In the genomic region with DNA sequence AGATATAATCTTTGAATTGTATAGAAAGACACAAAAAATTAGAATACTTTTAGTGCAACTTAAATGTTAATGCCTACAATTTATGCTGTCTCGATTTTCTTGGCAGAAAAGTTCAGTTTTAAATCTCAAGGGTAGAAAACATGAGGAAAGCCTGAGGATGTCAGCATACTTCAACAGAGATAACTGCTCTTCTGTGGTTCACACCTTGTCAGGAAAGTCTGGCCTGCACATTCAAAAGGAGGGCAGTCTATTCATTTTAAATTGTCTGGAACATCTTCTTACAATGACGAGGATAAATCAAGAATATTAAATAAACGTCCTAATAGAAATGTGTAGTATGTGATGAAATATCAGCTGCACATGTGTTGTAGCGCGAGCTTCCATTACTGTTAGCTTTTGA, we compare ENCODE assay signal across 30 mouse cellular contexts. TPM values are rescaled to one million over a fixed set of nuclear protein-coding genes. Genes with fewer than 3 reads are reported as not detected.
"Had no signal": no experiment of that assay in that cellular context is flagged by ENCODE, and none has a peak within 500 bp of the region (broad histone marks: within the 10 kb centered on the region; RNA-seq: fewer than 3 reads in every experiment).

No protein-coding gene starts in this region.

- H3K4me1 ChIP-seq: embryonic facial prominence, embryonic 10.5 days; embryonic facial prominence, embryonic 12.5 days; embryonic facial prominence, embryonic 13.5 days; embryonic facial prominence, embryonic 15.5 days; forebrain, embryonic 10.5 days; forebrain, embryonic 12.5 days; forebrain, embryonic 13.5 days; forebrain, embryonic 15.5 days had no signal

- DNase-seq: cerebellum, adult 2 months; cerebellum, adult 8-10 months; cerebellum, adult 9-10 months; cerebellum, adult 9-11 months; cerebellum, postnatal 10 days; cerebellum, postnatal 14 days; cerebellum, postnatal 25 days; cerebellum, postnatal 36 days; embryo, embryonic 11 days; forebrain, postnatal 0 days; gastrocnemius, adult 2 months; gastrocnemius, postnatal 10 days; gastrocnemius, postnatal 14 days; gastrocnemius, postnatal 25 days; gastrocnemius, postnatal 36 days; heart, adult 18-20 months; heart, adult 2 months had no signal

- H3K4me2 ChIP-seq: embryonic facial prominence, embryonic 12.5 days; embryonic facial prominence, embryonic 13.5 days; embryonic facial prominence, embryonic 15.5 days; forebrain, embryonic 12.5 days; forebrain, embryonic 13.5 days; forebrain, embryonic 15.5 days had no signal

- H3K36me3 ChIP-seq: embryonic facial prominence, embryonic 10.5 days; embryonic facial prominence, embryonic 12.5 days; embryonic facial prominence, embryonic 13.5 days; embryonic facial prominence, embryonic 15.5 days; forebrain, embryonic 10.5 days; forebrain, embryonic 12.5 days; forebrain, embryonic 15.5 days had no signal

- H3K4me3 ChIP-seq: embryonic facial prominence, embryonic 10.5 days; embryonic facial prominence, embryonic 12.5 days; embryonic facial prominence, embryonic 13.5 days; embryonic facial prominence, embryonic 15.5 days; erythroblast, embryonic 14.5 days; forebrain, embryonic 10.5 days; forebrain, embryonic 12.5 days; forebrain, embryonic 13.5 days; forebrain, embryonic 15.5 days; gastrocnemius, adult 2 months; heart, adult 2 months had no signal

- H3K9ac ChIP-seq: embryonic facial prominence, embryonic 12.5 days; embryonic facial prominence, embryonic 13.5 days; embryonic facial prominence, embryonic 15.5 days; forebrain, embryonic 12.5 days; forebrain, embryonic 13.5 days; forebrain, embryonic 15.5 days; forebrain, postnatal 0 days had no signal

- ATAC-seq: forebrain, embryonic 13.5 days; forebrain, embryonic 14.5 days; forebrain, embryonic 15.5 days; forebrain, embryonic 16.5 days; forebrain, postnatal 0 days had no signal

- H3K27me3 ChIP-seq: embryonic facial prominence, embryonic 12.5 days; embryonic facial prominence, embryonic 13.5 days; embryonic facial prominence, embryonic 15.5 days; forebrain, embryonic 12.5 days; forebrain, embryonic 13.5 days; forebrain, embryonic 15.5 days had no signal

- H3K9me3 ChIP-seq: embryonic facial prominence, embryonic 10.5 days; embryonic facial prominence, embryonic 12.5 days; embryonic facial prominence, embryonic 13.5 days; embryonic facial prominence, embryonic 15.5 days; forebrain, embryonic 10.5 days; forebrain, embryonic 12.5 days; forebrain, embryonic 13.5 days; forebrain, embryonic 15.5 days had no signal

- H3K27ac ChIP-seq: embryonic facial prominence, embryonic 10.5 days; embryonic facial prominence, embryonic 12.5 days; embryonic facial prominence, embryonic 13.5 days; embryonic facial prominence, embryonic 15.5 days; forebrain, embryonic 10.5 days; forebrain, embryonic 12.5 days; forebrain, embryonic 13.5 days; forebrain, embryonic 15.5 days; gastrocnemius, adult 2 months; heart, adult 2 months had no signal

RNA-seq across cellular contexts. Expression of gene Prkn, which starts 38.8 kb away (rescaled TPM):
- polyA plus RNA-seq: erythroblast, embryonic 14.5 days had no signal

RNA-seq across cellular contexts. Expression of gene Pacrg, which starts 38.9 kb away (rescaled TPM):
- total RNA-seq: common myeloid progenitor, adult 5-6 weeks; granulocyte monocyte progenitor cell, adult 5-6 weeks had no signal
- polyA plus RNA-seq: erythroblast, embryonic 14.5 days had no signal
